Mouse (Mus musculus) erythroblast, adult 5-6 weeks (primary cell): ENCODE results near the gene Rab11fip3. TPM values are rescaled to one million over a fixed set of nuclear protein-coding genes. Genes with fewer than 3 reads are reported as not detected.

Experiments used
- ATAC-seq: replicated peaks from 2 replicates; pipeline ENCODE4 v1.8.0; 2016; ENCODE audit warnings: moderate number of reproducible peaks, mild to moderate bottlenecking, moderate TSS enrichment, inconsistent platforms; ENCODE audit not compliant: poor library complexity, low FRiP score, severe bottlenecking
- total RNA-seq, 2 experiments: library from RNA; stranded (forward) in 1 of 2; stranded (reverse) in 1 of 2; fragments of 150-400 nt in 1 of 2; fragments of 200-764, 138-1000 nt in 1 of 2; gene quantifications; 2 replicates each; pipeline versions ENCODE4 v1.2.3 to v1.2.4; 2015 to 2017; ENCODE audit warnings: low replicate concordance in 2 of 2

Rab11fip3 gene
- total RNA-seq, 2 experiments from 2014 or later: 0.17 TPM; not detected in 1

DNA sequence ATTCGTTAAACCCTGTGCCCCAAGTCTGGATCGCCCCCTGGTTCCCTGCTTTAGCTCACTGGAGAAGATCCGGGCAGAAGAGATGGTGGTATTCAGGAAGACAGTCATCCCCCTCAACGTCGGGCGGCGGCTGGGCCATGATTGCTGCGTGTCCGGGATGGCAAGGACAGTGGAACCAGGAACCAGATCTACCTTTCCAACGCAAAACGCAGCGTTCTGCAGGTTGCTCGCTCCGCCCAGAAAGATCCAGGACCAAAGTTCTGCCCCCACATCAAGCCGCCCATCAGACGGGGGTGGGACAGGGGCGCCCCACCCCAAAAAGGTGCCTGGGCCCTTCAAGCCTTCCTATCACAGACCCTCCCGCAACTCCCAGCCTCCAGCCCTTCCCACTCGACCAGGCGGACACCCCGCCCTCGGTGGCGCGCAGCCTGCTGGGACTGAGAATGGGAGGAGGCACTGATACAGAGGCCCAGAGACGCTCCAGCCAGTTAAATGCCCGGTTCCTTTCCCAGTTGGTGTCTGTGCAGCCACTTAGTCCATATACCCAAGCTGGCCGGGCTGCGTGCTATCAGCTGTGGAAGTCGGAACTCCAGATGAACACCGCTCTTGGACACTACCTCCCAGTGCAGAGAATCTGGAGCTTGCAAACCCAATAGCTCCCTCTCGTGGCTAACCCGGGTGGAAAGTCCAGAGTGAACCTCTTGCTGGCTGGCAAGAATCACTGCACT, 20.7 kb upstream of the Rab11fip3 start, which contains the start of gene Decr2:
Gene Decr2 (minus strand): TSS at position 433 of the 728 bp plus-strand sequence.
- peak; percentile 87 for ATAC-seq

DNA sequence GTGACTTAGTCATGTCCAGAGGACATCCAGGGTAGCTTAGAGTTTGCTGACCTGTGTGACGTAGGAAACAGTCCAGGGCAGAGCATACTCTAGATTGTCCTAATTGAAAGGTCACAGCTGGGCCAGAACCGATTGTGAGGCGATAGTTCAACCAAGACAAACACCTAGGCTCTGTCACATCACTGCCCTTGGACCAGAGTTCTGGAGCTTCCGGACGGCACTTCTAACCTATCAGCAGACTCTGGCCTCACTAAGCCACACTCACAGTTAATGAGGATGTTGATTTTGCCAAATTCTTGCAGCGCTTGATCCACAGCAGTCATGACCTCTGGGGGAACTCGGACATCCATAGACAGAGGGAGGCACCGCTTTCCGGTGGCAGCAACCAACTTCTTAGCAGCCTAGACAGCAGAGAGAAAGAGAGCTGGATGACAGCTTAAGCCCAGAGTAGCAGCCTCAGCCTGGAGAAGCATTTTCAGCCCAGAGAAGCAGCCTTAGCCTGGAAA, 17.8 kb upstream of the Rab11fip3 start:
- no peak for ATAC-seq

- no peak for ATAC-seq
Observed at GRCm38 (mm10) chr17:26080867-26081266, 11.5 kb upstream of the Rab11fip3 start.

- no peak for ATAC-seq
Observed at GRCm38 (mm10) chr17:26078851-26079250, 9.5 kb upstream of the Rab11fip3 start.

GRCm38 (mm10) chr17:26075246-26075645, 5.9 kb upstream of the Rab11fip3 start:
- no peak for ATAC-seq

DNA sequence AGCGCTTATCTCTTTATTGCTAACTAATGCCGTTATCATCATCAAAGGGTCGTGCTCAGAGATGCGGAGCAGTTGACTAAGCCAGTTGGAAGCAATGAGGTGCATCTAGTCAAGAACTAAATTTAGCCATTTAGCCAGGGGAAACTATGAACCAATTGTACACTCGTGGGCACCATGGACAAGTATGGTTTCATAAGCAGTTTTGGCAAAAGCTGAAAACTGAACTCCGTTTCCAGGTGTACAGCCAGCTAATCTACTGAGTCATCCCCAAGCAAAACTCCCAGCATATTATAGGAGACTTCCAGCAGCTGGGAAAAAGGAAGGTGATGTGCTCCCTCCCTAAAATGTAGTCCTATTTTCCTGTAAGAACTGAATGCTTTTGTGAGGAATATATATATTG, 781 bp upstream of the Rab11fip3 start:
- no peak for ATAC-seq

DNA sequence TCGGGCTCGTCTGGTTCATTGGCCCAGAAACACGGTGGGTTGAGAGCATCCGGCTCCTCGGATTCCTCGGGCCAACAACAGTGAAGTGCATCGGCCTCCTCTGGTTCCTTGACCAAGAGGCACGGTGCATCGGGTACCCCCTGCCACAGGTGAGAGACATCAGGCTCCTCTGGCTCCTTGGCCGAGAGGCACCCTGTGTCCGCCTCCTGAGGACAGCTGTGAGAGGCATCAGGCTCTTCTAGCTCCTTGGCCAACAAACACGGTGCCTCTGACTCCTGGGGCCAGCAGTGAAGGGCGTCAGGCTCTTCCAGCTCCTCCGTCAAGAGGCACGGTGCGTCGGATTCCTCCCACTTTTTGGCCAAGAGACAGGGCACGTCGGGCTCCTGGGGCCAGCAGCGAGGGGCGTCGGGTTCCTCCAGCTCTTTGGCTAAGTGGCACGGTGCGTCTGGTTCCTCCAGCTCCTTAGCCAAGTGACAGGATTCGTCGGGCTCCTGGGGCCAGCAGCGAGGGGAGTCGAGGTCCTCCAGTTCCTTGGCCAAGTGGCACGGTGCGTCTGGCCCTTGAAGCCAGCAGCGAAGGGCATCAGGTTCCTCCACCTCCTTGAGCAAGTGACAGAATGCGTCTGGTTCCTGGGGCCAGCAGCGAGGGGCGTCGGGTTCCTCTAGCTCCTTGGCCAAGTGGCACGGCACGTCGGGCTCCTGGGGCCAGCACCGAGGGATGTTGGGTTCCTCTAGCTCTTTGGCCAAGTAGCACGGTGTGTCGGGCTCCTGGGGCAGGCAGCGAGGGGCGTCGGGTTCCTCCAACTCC, 1.1 kb downstream of the Rab11fip3 start:
- 0 out of 2 replicates have a peak, but pooled peaks have one; percentile 34 for ATAC-seq

GRCm38 (mm10) chr17:26066488-26067020, 2.8 kb downstream of the Rab11fip3 start:
- ATAC-seq: no peak

GRCm38 (mm10) chr17:26064916-26065315, 4.4 kb downstream of the Rab11fip3 start:
- no peak for ATAC-seq

DNA sequence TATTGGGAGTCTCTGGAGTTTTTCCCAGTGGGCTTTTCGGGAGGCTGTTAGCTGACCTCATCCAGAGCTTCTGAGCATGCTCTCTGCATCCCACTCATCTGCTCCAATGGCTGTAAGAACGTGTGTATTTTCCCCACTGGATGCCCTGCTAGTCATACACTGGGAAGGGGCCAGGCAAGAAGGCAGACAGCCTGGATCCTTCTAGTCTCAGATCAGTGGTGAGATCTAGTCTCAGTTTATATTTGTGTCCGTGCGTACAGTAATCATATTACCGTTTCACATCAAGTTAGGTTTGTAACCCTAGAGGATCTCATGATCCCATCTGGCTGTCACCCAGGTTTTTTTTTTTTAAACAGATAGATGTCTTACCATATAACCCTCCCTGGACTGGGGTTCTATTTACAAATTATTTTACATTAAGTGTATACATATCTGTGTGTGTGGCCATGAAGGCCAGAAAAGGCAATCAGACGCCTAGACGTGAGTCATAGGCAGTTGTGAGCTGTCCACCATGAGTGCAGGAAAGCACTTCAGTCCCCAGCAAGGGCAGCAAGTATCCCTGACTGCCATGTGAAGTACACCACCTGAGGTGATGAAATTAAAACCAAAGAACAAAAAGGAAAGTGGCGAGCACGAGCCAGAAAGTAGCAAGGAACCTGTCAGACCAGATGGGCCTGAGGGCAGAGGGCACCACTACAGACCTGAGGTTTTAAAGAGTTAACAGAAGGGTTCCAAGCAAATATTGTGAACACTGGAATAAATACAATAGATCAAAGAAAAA, 11.4 kb downstream of the Rab11fip3 start:
- ATAC-seq: no peak

GRCm38 (mm10) chr17:26057278-26057677, 12.1 kb downstream of the Rab11fip3 start:
- no peak for ATAC-seq

DNA sequence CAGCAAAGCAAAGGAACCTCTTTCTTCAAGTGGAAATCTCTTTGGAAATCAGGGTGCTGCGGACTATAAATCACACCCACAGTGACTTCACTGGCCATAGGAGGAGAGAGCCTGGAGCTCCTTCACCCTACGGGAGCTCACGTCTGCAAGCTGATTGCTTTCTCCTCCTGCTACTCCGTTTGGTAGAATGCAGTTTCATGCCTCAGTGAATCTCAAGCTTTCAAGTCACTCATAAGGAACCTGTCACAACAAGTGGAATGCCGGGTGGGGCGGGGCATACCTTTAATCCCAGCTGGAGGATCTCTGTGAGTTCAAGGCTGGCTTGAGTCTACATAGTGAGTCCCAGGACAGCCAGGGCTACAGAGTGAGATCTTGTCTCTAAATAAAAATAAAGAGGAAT, 14.2 kb downstream of the Rab11fip3 start:
- no peak for ATAC-seq

- no peak for ATAC-seq
Observed at GRCm38 (mm10) chr17:26054133-26054845, 15.1 kb downstream of the Rab11fip3 start.

- no peak for ATAC-seq
Observed at GRCm38 (mm10) chr17:26052706-26053105, 16.6 kb downstream of the Rab11fip3 start.

- ATAC-seq: no peak
Observed at GRCm38 (mm10) chr17:26052074-26052473, 17.3 kb downstream of the Rab11fip3 start.

DNA sequence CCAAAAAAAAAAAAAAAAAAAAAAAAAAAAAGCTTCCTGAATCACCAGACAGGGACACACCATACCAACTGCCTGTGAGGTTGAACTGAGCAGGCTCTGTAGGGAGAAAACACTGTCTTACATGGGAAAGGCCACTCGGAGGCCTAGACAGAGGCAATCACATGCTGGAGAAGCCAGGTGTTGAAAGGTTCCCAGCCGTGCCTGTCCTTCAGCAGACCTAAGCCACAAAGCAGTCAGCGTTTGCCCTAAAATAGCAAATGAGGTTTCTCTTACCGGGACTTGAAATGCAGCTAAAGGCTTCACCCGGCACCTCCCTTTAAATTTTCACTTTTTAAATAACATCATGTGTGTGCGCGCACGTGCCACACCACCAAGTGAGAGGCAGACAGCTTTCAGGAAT, 21.2 kb downstream of the Rab11fip3 start:
- no peak for ATAC-seq

DNA sequence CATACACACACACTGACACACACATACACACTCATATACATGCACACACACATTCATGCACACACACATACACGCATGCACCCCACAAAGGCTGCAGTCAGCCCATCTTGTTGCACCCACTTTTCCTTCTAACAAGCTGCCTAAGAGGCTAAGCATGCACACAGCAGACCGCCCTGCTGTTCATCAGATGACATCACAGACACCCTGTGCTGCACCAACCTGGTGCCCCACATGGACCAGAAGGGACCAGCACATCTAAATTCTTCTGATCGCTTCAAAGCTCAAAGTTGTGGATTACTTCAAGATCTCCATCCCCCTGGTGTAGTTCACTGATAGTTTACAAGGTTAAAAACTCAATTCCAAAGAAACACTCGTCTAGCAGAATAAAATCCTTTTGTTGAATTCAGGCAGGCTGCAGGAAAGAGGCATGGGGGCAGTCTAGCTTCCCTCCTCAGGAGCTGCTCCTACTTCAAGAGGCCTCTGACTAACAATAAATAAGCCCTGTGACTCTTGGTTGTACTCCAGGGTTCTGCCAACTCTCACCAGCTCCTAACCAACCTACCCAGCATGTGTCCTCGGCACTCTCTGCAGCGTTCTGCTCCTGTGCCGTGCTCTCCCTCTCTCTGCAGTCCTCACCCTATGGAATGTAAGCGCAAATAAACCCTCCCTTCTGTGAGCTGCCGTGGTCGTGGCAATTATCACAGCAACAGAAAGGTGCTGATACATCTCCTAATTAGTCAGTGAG, 22.9 kb downstream of the Rab11fip3 start:
- ATAC-seq: no peak

DNA sequence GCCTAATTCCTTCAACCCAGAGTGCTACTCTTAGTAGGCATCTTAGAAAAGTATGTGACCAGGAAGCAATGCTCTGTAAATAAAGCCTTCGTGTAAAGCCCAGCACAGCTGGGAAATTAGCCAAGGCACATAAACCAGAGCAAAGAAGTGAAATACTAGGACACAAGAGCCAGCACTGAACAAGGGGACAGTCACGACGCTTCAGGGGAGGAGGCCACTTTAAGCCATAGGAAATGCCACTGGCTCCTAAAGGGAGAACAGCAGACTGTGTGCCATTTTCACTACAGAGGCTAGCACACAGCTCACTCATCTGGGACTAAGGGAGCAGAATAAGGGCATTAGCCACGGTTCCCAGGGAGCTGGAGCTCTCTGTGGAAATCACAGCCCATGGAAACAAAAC, 24.1 kb downstream of the Rab11fip3 start:
- no peak for ATAC-seq

DNA sequence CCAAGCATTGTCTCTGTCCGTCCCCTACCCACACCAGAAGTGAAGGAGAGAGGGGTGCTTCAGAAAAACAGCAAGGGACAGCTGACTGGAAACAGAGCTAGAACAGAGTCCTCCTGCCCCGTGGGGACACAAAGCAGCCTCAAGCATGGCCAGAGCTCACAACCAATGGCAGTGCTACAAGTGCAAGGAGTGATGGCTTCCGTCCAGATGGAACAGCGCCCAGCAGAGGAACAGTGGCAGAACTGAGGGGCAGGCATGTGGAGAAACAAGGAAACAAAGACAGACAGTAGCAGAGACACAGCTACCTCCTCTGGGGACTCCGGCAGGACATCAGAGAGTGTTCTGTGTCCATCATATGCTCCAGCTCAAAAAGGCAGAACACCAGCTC, 26.1 kb downstream of the Rab11fip3 start:
- no peak for ATAC-seq
